Mouse (Mus musculus): ENCODE results near the gene Mettl26.

DNA sequence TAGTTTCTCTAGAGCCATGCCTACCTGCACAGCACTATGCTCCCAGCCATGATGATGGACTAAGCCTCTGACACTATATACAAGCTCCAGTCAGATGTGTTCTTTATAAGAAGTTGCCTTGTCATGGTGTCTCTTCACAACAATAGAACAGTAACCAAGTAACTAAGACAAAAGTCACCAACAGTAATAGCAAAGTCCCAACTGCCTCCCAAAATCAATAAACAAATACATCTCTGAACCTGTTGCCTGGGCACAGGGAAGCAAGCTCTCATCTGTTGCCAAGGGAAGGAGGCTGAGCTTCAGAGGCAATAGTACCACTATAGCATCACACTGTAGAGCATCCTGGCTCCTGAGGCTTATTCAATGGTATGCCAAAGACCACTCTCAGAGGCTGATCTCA is 11.9 kb downstream of the Mettl26 start:
- TF ChIP-seq GATA1 (IDR thresholded peaks at IDR 0.05; ENCODE audit: borderline replicate concordance, low read length): no peak
- no peak for TF ChIP-seq CTCF (IDR thresholded peaks at IDR 0.05; ENCODE audit: low read depth, low read length)
